Mouse (Mus musculus) cerebellum, postnatal 14 days (tissue): ENCODE measurements at regions not wholly inside any gene's neighbourhood (a gene's known extent, or its start where the extent isn't known, plus 50 kb on each side); places are given as distances from the start of the nearest gene placed in this dataset.

Source experiments
- DNase-seq, 2 experiments: peaks; one replicate each; pipeline ENCODE4 v3.0.0; 2021; ENCODE audit warnings: mixed read lengths in 2 of 2

DNA sequence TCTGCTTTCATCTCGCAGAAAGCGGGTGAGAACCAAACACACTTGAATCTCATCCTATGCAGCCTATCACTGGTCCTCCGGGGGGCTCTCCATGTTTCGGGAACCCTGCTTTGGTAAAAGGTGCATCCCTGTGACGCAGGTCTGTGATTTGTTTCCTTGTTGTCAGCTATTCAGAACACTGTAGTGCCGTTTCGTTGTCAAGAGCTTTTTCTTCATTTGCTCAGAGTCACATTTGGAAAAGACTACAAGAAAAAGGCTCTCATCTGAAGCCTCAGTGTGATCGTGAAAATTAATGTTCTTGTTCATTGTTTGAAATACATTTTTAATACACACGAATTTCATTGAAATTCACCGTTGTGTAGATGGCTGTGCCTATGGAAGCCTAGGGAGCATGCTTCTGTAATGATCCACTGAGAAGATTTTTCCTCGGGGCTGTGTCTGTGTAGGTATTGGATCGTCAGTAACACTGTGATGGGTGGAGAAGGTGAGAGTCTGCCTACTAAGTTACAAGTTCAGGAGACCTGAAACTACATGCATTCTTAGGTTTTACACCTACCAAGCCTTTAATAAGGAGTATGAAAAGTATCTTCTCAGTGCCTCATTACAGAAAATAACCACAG, 112.0 kb upstream of the Paqr3 start:
- peak in 1 of 2 experiments; percentile 26 for DNase-seq

- DNase-seq: peak in 1 of 2 experiments; percentile 41
These were observed 111.3 kb upstream of the Paqr3 start for GRCm38 (mm10) chr5:97222489-97223237.

DNA sequence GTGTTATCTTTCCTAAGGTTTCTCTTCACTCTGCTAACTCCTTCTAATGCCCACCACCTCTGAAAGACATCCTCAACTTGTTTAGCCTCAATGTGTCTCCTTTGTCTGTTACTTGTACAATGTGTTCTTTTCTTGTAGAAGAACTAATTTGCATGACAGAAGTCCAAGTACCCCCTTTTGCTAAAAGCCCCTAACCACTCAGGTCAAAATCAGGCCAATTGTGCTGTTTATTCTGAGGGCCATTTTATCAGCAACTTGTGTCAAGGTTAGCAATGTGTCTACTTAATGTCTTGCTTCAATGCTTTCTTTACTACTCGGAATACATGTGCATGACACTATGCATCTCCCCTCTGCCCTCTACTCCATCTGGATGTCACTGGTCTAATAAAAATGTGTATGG, 107.3 kb upstream of the Paqr3 start:
- no peak for DNase-seq

- DNase-seq: no peak
These were observed 94.2 kb upstream of the Paqr3 start for GRCm38 (mm10) chr5:97205606-97206005.

GRCm38 (mm10) chr5:97204337-97204736, 92.9 kb upstream of the Paqr3 start:
- DNase-seq: peak; percentile 40 to 74

- no peak for DNase-seq
These were observed 92.2 kb upstream of the Paqr3 start for GRCm38 (mm10) chr5:97203646-97204045.

DNA sequence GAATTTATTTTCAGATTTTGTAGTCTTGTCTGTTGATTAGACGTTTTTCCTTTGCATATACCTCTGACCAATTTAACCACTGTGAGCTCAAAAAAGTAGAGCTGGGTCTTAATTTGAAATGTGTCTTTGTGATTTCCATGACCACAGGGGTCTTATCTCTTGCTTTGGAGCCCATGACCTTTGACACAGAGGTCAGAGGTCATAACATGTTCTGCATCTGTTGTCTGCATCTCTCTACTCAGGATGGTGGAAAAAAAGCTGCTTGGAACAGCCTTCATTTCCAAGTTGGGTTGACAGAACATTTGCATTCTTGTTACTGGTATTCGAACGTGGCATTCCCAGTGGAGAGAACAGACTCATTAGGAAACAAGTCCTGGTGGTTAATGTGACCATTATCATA, 91.2 kb upstream of the Paqr3 start:
- DNase-seq: no peak

DNA sequence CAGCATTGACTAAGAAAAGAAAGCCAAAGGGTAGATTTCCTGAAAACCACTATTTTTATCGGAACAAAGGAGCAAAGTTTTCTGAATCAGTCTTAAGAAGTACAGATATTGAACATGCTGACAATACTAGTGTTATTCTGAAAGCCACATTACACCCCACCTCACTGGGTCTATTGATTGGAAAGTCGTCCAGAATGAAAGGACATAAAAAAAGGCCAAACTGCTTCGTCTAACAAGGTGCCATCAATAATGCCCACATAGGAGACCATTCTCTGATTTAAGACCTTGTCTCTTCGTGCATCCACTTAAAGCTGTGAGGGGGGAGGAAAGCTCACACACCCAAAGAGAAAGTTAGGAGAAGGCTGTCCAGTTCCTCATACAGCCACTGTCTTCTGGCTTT, 89.3 kb upstream of the Paqr3 start:
- DNase-seq: no peak

GRCm38 (mm10) chr5:97195281-97195660, 83.9 kb upstream of the Paqr3 start:
- DNase-seq: peak; percentile 90 to 94

- peak; percentile 43 to 70 for DNase-seq
These were observed 83.4 kb upstream of the Paqr3 start for GRCm38 (mm10) chr5:97194656-97195280.

DNA sequence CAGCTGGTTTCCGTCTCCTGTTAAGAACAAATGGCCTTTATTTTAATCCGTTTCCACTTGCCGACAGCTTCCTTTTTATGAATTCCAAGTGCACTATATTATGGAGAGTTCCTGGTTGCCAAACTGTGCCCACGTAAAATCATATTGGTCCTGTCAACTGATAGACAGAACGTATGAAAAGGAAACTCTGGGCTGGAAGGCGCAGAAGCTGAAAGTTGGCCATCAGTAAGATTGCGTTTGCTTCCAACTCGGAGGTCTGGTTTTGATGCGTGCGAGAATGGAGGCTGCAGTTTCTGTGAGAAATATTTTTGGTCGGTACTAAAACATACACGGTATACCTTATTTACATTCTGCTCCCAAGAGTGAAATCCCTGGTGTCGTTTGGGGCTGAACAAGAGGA, 81.3 kb upstream of the Paqr3 start:
- DNase-seq: no peak

- DNase-seq: no peak
These were observed 79.3 kb upstream of the Paqr3 start for GRCm38 (mm10) chr5:97190695-97191094.

- no peak for DNase-seq
These were observed 73.1 kb upstream of the Paqr3 start for GRCm38 (mm10) chr5:97184512-97184911.

DNA sequence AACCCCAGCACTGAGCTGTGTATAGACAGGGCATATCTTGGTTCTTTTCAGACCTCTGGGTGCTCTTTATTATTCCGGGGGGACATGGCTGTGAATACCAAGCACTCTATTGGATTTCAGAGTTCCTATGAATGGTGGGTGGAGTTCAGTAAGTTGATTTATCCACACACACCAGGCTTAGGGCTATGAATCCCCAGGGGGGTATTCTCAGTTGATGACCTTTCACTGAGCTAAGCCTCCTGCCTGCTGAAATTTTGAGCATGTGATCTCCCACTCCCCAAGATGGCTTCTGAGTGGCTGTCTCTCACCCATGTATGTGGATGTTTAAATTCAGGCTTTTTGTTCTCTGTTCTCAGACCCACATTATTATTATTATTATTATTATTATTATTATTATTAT, 69.9 kb upstream of the Paqr3 start:
- no peak for DNase-seq

DNA sequence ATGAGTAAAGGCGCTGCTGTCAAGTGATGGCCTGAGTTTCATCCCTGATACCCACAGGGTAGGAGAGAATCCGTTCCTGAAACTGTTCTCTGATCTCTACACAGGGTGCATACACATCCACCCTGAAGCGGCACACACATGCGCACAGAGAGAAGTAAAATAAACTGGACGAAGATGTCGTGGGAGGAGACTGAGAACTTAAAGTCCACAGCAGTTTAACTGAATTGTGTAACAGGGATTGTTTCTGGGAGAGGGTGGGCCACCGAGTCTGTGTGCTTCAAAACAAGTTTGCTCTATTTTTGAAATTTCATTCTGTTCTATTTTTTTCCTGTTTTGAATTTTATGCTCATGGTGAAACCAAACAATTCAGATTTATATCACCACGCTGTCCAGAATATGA, 63.0 kb upstream of the Paqr3 start:
- no peak for DNase-seq

DNA sequence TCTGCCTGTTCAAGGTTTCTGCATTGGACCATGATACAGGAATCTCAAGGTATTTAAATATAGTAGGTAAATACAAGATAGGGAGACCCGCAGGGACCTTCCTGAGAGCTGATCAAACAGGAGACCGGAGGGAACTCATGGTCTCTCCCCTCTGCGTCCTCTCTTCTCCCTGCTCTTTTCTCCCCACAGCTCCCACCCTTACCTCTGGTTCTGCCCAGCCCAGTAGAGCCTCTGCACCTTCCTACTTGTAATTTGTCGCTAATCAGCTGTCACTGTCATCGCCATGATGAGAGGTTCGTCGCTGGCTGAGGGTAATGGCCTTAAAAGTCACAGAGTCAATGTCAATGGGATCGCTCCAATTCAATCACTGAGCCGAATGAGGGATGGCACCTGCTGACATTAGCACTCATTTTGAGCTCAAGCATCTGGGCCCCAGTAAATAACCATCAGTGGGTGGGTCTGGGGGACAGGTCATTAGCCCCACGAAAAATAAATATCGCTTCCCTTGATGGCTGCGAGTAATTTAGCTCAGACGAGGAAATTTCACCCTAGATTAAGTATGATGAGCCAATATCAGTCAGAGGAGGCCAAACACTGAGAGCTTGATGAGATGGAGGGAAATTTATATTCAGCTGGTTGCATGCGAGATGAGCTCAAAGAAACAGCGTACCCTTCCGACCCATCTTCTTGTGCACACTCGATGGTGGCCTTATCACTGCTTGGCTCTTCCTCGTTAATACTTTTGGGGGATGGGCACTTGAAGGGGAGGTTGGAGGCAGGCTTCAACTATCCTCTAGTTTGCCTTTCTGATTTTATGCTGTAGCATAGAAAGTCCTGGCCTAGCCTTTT, 56.2 kb upstream of the Paqr3 start:
- no peak for DNase-seq

DNA sequence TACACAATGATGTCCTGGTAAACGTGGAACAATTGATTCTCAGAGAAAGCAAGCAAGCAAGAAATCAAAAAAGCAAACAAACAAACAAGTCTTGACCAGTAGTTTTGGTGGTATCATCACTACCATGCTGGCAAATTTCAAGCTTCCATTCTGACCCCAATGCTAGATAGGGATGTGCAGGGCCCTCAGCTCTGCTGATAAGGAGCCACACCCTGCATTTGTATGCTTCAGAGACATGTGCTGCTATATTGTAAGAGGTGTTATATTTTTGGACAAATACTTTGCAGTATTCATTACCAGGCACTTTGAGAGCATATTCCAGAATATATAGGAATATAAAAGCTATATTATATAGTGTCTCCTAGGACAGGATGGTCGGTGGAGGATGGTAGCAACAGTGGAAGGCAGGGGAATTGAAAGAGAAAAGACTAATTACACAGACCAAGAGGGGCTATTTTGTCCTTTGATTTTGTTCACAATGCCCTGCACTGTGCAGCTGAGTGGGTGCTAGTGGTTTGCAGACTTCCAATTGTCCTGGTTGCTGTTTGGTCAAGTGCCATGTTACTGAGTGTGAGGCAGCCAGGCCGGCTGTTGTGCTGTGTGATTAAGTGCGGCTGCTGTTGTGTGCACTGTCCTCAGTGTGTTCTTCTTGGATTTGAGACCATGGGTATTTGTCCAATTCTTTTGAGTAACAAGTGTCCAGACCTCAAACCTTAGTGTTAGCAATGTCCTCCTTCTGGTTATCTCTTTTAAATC, 54.9 kb upstream of the Paqr3 start:
- no peak for DNase-seq
